Mouse (Mus musculus): ENCODE data around the gene Fbxw4.

DNA sequence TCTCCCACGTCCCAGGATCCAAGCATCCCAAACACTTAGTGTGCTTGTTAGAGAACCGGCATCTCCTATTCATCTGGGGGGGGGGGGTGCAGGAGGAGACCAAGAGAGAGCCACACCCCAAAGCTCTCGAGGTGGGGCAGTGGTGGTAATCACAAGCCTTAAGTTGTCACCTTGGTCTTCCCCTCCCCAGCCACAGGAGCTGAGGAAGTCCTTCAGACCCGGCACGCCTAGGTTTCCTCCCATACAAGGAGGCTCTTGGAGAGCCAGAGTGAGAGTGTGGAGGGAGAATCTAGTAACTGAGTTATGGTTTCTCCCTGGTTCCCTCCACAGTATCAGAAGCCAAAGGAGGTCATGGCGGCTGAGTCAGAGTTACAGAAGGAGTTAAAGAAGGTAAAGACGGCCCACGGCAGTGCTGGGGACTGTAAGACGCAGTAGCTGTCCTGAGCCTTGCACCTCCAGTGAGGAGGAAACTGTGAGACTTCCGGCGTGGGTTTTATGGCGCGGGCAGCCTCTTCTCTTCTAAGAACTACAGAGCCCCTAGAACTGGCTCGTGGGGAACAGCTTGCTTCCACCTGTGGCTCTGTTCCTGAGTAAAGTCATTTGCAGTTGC lies 82.9 kb downstream of the Fbxw4 start:
- TF ChIP-seq EP300 (optimal IDR thresholded peaks at IDR 0.05) (no peak), CTCF (IDR thresholded peaks at IDR 0.05; ENCODE audit: low read depth) (no peak)

All from stomach, postnatal 0 days (tissue).